Mouse (Mus musculus) kidney, adult 8-10 months (tissue): ENCODE measurements around the gene Gpr83.
"Not testable (repeated sequence)": the region's sequence is repeated elsewhere in the genome, so short reads cannot be mapped to it uniquely, and the experiment has no call there.

ENCODE experiments used
- DNase-seq, 2 experiments: peaks; one replicate each; pipeline ENCODE4 v3.0.0; 2022

Gpr83 gene

DNA sequence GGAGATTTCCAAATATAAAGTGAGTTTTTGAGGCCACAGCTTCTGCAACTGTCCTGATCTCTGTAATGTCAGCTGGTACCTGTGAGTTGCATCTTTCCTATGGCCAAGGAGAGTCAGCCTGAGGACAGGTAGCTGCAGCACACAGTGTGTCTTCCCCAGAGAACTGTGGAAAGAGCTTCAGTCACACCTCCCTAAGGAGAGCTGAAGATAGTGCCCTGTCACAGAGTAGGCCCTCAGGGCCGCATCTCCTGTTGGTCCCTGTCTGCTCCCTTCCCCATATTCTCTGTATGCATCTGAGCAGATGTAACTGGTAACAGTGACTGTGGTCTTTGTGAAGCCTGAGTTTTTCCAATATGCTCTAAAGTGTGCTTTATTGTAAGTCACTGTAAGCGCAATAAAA is 10.4 kb downstream of the Gpr83 start:
- DNase-seq, result no peak

DNA sequence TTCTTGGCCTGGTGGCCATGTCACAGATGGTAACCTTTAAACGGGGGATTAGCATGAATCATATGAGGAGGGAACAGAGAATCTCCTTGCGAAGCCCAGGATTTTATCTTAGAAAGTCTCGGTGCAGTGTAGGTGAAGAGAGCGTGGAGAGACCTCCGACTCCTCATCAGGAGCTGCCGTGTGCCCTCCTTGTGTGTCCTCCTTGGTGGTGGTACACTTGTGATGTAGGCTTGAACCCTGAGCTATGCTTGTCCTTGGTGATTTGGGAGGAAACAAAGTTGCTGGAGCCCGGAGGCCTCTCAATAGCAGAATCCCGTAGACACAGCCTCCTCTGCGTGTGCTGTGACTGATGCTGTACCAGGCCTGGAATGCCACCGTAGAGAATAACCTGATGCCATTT is 10.8 kb downstream of the Gpr83 start:
- no peak for DNase-seq

DNA sequence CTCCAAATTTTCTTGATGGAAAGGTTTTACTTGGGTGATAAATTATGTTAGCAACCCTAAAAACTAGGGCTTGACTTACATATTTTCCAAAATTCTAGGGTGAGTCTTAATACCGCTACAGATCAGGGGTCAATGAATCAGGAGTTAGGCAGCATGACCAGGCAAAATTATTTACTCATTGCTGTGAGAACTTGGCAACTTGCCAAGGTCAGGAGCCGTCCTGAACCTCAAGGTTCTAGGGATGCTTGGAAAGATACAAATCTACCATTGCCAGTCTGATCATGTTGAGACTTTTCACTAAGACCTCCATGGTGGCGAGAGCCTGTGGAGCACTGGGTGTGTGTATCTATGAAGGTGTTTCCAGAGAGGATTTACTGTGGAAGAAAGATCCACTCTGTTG is 11.5 kb downstream of the Gpr83 start:
- DNase-seq, result no peak

DNA sequence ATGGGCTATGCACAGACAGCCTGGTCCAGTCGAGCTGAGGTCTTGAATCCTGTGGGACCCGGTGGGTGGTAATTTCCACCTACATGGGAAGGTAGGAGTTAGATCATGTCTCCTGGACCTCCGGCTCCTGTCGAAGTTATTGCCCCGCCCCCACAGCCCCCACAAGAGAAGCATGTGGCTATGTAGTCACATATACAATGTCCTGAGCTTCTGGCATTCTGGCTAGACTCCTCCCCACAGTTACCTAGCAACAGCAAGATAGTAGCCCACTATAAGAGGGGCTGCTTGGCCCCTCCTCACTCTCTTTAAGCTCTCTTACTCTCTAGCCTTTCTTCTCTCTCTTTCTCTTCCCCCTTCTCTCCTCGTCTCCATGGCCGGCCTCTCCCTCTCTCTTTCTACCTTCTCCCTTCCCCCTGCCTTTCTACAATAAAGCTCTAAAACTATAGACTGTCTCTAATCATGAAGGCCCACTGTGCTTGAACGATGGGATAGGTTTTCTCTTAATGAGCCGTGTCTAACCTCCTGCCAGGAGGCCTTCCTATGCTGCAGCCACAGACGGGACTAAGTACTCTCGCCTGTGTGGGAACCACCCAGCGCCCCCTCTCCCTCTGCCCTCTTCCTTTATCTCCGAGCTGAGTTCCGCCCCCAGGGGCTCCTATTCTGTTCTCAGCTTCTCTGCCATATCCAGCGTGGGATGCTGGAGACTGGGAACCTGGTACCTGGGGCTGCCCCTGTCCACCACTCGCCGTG is 12.3 kb downstream of the Gpr83 start:
- DNase-seq, result no peak

DNA sequence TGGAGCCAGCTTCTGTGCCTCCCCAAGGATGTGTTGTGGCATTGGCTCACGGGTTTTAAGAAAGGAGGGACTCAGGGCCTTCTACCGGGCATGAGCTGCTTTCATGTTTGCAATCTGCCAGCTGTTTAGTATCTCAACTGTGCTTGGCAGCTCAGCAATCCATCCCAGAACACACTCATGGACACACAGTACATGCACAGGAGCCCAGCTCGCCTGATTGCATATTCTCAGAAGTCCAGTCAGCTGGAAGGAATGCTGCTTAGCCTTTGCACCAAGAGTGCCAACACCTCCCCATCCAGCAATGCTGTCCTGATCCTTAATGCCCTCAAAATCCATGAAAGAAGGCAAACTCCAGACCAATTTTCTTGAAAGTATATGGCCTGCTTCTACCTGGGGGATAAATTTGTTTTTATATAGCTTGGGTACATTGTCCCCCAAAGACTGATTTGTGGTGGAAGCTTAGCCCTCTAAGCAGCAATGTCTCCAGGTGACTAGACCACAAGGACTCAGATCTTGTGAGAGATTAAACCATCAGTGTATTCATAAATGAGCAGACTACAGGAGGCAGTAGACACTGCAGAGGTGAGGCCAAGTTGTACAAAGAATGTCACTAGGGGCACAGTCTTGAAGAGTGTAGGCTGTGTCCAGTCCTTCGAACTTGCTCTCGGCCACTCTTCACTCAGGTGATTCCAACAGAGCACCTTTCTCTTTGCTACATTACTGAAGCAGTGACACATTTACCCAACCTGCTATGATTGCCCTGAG is 15.9 kb downstream of the Gpr83 start:
- no peak for DNase-seq

DNA sequence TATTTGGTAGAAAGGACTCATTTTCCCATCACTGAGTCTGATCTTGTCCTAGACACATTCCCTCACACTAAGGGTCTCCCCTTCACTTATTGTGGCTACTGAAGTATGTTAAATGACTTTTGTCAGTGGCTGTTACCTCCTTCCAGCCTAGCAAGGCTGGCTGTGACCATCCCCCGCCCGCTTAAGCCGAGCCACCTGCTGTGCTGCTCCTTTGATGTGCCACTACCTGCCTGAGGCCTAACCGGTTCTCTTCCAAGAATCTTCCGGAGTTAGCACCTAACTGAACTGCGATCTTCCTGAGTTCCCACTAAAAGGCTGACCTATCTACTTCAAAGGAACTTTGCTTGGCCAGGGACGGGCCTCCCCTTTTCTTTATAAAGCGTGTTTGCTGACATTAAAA is 16.6 kb downstream of the Gpr83 start:
- DNase-seq, result not testable (repeated sequence)

DNA sequence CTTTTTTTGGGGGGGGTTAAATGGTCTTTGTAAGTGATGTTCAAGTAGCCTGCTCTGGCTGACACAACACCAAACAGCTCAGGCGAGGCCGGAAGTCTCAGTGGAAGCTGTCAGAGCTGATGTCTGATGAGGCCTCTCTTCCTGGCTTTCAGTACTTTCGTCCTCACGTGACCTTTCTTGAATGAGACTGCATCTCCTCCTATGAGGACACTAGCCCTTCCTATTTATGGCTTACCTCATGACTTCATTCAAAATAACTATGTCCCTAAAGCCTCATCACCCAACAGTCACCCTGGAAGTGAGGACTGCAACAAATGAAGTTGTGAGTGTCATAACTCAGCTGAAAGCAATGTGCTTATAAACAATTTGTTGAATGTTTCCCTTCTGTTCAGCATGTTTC is 24.6 kb downstream of the Gpr83 start:
- DNase-seq, result no peak

DNA sequence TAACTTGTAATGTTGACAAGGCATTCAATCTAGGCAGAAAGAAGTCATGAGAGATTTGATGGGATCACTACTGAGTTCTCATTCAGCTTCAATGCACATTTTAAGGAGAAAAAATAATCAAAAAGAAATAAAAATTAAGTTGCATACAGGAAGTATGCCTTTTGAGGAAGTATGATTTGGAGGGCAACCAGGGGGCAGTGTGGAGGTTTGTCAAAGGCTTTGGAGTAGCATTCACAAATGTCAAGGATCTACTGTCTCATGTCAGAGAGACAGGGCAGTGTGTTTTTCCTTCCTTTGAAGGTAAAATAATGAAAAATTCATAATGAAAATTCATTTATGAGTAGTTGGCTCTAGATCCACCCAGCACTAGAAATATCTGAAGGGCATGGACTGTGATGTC is 25.1 kb downstream of the Gpr83 start:
- no peak for DNase-seq

DNA sequence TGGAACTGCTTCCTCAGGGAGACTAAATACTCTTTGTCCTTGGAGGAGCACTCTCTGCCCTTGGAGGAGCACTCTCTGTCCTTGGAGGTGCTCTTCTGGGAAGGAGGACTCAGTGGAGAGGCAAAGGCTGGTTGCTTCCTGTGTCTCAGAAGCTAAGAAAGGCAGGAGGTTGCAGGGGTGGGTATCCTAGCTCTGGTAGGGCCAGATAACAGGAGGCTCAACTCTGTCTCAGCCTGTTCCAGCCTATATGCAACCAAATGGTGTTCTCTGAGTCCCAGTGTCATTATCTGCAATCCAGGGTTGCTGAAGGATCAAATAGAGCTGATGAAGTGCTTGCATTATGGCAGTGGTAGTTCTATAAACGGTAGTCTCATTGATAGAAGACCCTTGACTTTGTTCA is 25.9 kb downstream of the Gpr83 start:
- no peak for DNase-seq

DNA sequence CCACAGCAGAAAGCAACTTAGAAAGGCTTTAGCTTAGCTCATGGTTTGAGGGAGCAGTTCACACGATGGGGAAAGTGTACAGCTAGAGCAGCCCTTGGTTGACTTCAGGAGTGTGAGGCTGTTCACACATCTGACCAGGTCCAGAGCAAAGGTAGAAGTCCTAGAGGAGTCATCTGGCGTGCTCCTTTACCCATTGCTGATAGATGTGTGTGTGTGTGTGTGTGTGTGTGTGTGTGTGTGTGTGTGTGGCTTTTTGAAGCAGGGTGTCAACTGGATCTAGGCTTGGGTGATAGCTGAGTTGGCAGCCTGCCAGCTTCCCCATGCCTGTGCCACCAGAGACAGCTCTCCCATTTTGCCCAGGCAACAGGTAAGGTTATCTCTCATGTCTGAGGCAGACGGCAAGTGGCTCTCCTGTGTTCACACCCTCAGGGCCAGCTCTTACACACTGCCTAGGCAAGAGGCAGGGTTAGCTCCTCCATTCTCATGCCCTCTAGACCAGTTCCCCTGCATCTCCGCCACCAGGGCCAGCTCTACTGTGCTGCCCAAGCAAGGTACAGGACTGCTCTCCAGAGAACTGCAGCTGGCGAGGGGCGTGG is 27.9 kb downstream of the Gpr83 start:
- DNase-seq, result no peak

DNA sequence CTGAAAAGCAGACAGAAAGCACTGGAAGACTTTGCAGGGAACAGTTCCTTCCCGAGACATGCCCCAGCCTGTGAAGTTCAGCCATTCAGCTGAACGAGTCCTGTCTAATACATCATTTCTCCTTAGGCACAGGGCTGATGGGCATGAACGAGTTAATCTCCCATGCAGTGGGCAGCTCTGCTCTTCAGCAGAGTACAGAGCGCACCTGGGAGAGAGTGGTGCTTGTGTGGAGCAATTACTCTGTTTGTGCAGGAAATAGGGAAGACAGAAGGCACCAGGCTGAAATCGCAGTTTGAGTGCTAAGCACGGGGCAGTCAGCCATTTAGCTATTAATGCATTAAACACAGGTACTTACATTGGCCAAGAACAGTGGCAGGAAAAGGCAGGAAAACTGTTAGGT is 28.7 kb downstream of the Gpr83 start:
- no peak for DNase-seq

DNA sequence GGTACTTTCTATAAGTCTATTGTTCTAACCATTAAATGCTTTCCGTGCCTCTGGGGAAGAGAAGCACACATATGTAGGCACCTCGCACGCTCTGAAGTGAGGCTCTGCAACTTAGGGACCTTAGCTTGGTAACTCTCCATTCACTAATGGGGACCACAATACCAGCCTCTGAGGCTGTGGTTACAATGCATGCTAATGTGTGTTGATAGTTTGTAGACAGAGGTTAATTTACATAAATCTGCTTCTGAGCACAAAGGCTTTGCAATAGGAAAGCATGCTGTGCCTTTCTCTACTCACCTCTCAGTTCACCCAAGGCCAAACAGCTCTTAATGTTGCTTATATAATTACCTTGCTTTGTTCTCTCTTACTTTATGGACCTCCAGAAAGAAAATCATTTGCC is 30.7 kb downstream of the Gpr83 start:
- no peak for DNase-seq

DNA sequence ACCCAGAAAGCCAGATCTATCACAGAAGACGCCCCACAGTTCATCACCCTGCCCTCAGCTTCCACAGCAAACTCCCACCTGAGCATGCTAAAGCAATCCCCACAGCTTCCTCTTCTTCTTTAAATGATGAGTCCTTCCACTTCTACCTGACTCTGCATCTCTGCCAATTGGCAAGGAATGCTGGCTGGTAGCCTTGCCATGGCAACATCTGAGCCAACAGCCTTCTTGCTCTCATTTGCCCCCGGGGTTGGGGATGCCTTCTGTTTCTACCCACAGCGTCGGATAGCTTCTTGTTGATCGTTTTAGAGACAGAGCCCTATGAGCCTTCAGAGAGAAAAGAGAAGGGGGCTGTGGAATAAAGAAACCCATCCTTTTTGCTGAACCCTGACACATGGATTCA is 31.9 kb downstream of the Gpr83 start:
- DNase-seq, result no peak

DNA sequence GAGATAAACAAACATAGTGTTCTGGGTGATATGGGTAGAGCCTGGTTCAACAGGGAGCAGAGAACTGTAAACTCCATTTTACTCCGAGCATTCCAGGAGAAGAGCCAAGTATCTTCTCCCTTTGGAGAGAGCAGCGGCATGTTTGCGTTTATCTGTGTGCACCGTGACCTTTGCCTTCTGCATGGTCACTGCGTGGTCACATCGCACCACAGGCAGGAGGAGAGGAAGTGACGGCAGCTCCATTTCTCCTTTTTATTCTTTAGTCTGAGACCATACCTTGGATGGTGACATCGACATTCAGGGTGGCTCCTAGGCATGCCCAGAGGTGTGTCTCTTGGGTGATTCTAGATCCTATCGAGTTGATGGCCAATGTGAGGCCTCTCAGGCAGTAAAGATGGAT is 33.4 kb downstream of the Gpr83 start:
- no peak for DNase-seq

DNA sequence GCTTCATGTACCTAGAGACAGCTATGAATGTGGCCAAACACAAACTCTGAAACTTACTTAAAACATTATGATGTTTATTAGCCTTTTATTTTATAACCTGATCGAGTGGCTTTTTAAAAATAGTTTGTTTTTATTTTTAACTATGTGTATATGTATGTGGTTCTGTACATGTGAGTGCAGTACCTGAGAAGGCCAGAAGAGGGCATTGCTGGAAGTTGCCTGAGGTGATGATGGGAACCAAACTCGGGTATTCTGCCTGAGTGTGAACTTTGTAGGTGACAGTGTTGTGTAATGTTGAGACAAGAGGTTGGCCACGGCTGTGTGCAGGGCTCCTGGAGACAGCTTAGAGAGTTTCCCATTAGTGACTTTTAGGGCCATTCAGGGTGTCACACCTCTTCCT is 34.6 kb downstream of the Gpr83 start:
- no peak for DNase-seq

DNA sequence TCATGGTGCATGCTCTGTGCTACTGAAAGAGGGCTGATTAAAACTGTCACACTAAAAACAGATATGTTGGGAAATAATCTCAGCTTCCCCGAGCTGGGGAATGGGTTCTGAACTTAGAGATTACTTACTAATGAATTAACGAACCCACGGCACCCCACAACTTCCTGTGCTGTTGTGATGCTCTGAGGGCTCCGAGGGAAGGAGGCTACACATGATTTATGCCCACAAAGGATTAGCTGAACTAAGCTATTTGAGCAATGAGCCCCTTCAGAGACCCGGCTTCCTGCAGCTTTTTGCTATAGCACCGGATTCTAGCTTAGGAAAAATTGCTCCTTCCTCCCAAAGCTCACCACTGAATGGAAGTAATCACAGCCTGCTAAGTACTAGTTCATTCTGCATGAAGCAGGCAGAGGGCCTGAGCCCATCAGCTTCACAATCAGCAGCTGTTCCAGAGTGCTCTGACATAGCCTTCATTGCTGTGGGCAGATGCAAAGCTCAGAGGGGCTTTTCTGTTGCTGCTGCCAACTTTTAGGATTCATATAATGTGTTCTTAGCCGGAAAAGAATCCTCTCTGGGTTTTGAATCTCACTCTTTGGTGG is 35.3 kb downstream of the Gpr83 start:
- DNase-seq, result no peak

DNA sequence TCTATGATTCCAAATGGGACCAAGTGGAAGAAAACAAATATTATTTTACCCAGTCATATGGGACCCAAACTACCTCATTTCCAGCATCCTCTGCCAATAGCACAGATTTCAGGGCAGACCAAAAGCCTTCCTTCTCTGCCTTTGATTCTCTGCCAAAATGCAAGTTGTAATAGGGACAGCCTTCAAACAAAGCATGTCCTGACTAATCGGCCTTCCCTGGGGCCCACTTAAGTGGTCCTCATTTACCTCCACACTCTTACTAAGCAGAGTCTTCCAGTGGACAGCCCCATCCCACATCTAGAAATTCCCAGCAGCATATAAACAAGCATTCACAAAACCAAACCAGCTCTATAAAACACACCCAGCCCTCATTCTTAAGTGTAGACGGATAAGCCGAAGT is 37.1 kb downstream of the Gpr83 start:
- no peak for DNase-seq

DNA sequence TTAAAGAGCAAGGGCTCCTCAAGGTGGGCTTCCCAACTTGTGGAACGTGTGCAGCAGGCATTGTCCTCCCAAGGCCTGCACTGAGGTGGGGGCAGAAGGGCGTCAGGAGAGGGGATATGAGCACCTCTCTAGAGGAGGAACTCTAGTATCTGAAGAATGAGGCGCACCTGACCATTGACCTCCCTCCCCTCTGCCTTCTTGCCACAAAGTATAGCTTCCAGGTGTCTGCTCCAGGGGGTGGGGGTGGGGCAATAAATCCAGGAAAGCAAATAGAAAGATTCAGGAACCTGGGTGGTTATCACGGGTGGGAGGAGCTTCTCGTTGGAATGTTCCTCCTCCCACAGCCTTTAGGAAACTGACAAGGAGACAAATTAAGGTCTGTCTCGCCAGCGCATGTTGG is 41.7 kb downstream of the Gpr83 start:
- no peak for DNase-seq

DNA sequence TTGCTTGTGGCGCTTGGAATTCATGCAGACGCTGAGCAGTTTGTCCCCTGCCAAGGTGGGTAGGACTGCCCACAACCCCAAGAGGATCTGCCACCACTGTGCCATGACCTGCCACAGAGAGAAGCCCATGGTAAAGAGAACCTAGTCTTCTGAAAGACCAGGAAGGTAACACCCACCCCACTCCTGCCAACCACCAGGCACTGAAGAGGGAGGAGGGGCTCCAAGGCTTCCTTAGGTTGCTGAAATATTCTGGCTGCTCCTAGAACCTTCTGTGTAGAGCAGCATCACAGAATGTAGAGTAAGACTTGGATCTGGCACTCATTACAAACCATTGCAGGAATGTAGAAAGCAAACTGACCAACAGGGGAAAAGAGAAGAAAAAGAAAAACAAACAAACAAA is 42.4 kb downstream of the Gpr83 start:
- DNase-seq, result no peak

DNA sequence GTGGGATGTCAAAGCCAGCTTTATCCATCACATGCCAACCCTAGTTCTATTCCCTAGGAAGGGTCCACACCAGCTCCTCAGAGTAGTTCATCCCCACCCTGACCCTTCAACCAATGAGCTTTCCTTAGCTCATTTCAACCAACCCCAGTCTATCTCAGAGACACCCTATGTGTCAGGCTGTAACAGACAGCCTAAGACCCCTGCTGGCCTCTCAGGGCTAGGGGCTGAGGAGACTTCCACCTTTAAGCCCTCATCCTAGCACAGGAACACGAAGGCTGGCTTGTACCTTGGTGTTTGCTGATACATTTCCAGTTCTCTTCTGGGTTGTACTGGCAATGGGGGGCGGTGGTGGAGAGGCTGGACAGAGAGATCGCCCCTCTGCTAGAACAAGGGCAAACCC is 43.0 kb downstream of the Gpr83 start:
- DNase-seq, result no peak

DNA sequence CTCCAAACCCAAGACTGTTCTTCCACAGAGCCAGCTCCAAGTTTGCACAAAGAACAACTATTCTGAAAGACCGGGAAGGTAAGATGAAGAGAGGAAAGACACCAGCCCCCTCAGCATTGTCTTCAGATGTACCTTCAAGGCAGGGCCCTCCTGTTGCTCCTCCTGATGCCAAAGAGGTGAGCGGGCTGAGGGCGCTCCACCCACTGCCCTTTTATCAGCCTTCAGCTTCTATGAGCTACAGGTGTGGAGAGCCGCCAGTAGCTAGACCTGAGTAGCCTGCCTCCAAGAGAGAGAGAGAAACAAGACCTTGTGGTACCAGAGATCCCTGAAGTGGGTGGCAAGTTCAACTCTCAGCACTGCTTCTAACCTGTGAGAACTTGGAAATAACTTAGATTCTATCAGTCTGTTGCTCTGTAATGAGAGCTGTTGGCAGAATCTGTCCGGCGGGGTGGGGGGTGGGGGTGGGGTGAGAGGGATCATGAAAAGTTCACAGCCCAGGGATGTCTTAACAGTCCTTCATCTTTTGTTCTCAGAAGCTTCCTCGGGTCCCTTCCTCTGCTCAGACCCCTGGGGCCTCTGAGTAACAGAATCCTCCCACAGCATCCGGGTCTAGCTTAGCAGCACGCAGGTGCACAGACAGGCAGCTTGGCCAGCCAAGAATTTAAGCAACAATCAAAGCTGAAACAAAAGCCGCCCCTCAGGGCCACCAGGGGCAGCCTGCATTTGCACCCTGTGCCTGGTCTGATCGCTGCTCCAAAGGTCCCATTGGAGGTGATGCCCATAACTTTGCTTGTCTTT is 43.8 kb downstream of the Gpr83 start, which contains the start of gene Izumo1r:
TSS of gene Izumo1r (minus strand) at position 369 of the 798 bp plus-strand sequence.
- no peak for DNase-seq

DNA sequence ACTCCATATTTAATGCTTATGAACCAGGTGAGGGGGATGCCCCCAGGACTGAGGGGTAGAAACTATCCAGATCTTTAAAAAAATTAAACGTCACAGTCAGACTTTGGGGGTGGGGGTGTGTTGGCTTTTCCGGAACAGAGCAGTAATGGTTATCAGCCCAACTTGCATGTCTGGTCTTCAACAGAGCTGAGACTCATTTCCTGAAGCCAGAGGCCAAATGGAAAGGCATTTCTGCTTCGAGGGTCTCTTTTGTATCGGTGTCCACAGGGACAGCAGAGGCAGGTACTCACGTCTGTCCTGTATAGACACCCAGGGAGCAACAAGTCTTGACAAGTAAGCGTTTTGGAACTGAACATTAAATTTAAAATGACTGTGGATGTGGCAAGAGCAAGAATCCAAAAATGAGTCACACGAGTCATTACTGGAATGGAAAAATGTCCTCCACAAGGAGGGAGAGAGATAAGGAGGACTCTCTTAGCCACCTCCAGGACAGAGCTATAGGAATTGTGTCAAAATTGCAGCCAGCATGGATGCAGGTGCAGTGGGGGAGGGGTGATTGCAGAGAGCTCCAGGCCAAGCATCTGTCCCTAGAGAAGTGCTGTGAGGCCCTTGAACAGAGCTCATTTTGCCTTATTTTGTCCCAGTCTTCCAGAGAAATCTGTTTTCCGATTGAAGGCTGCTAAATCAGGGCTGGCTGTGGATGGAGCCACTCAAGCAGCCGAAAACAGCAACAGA is 44.9 kb downstream of the Gpr83 start:
- DNase-seq, result no peak
